Mouse (Mus musculus): ENCODE measurements at regions not wholly inside any gene's neighbourhood (a gene's known extent, or its start where the extent isn't known, plus 50 kb on each side); places are given as distances from the start of the nearest gene placed in this dataset.

GRCm38 (mm10) chr13:59875637-59876036, 52.7 kb upstream of the Tut7 start:
- DNase-seq (ENCODE audit: low read depth, low spot score), result no peak

- no peak for DNase-seq (ENCODE audit: low read depth, low spot score)
Observed at GRCm38 (mm10) chr13:59874137-59874931, 51.4 kb upstream of the Tut7 start.
